Mouse (Mus musculus): ENCODE measurements around the gene Oog1. TPM values are rescaled to one million over a fixed set of nuclear protein-coding genes. Genes with fewer than 3 reads are reported as not detected.
"Not testable (repeated sequence)": the region's sequence is repeated elsewhere in the genome, so short reads cannot be mapped to it uniquely, and the experiment has no call there.

Gene Oog1
- not detected in 2 replicates for polyA plus RNA-seq (2016; fragmentation: Nextera tagmentation; extraction: Ambion mirVana)

DNA sequence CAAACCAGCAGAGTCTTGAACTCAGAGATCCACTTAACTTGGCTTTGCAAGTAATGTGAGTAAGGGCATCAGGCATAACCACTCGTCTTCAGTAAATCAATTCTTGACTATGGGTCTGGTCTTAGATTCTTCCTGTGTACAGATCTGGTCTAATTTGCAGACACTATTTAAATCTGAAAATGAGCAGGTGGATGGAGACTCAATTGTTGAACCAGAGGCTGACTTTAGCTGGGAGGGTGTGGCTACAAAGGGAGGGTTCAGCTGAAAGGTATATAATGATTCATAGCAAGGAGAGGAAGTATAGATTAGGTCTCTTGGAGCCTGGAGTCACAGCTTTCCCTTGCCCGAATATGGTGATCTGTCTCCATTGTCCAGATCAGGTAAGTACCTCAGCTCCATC is at the start of gene Oog1:
Gene Oog1, plus strand, starts transcription at position 301 of the 400 bp plus-strand sequence.
- H3K36me3 ChIP-seq; H3K4me3 ChIP-seq; H3K9me3 ChIP-seq (replicated peaks); H3K27me3 ChIP-seq (ENCODE audit: low read depth, poor library complexity, severe bottlenecking); H3K4me1 ChIP-seq; DNase-seq (ENCODE audit: low spot score); H3K27ac ChIP-seq (replicated peaks): not testable (repeated sequence)
- WGBS: 90% methylated on average over 1 of the region's 2 CpGs

DNA sequence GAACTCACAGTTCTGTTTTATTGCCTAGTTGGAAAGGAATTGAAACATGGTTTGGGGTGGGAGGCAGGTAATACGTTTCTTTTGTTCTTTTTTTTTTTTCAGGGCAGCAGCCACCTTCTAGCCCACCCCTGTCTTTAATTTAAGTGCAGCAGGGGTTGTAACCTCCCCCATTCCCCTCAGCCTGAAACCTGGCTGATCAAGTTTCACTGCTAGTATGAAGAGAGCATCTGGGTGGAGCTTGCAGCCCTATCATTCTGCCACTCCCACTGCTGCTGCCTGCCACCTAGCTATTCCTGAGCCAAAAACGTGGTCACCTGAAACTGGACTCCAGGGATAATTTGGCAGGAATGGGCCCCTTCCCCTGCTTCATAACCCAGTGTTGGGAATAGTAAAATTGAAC is 1.1 kb upstream of the Oog1 start:
- WGBS: 8% methylated on average over 2 of the region's 2 CpGs
- not testable (repeated sequence) for H3K4me3 ChIP-seq, H3K36me3 ChIP-seq

DNA sequence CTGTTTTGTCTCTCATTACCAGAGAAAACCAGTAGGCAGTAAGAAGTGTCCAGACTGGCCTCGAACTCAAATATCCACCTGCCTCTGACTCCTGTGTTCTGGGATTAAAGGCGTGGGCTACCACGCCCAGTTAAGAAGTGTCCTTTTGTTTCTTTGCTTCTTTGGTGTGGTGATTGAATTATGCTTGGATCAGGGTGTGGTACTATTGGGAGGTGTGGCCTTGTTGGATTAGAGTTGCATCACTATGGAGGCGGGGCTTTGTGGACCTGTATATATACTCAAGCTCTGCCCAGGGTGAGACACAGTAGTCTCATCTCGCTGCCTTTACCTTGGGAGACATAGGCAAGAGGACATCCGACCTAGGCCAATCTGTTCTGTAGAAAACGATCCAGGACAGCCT is 16.1 kb downstream of the Oog1 start, which contains the start of gene Gm4027:
Gene Gm4027, plus strand, starts transcription at position 301 of the 400 bp plus-strand sequence.
- H3K9me3 ChIP-seq (replicated peaks); H3K27me3 ChIP-seq (ENCODE audit: low read depth, poor library complexity, severe bottlenecking); DNase-seq (ENCODE audit: low spot score); H3K36me3 ChIP-seq; H3K27ac ChIP-seq (replicated peaks); H3K4me1 ChIP-seq; H3K4me3 ChIP-seq: not testable (repeated sequence)
- WGBS: 88% methylated on average over 6 of the region's 7 CpGs

More for the DNA sequence above, 1.1 kb upstream of the Oog1 start:
- not testable (repeated sequence) for H3K27me3 ChIP-seq (ENCODE audit: low read depth, poor library complexity, severe bottlenecking); H3K4me1 ChIP-seq; DNase-seq (ENCODE audit: low spot score); H3K9me3 ChIP-seq (replicated peaks); H3K27ac ChIP-seq (replicated peaks)

DNA sequence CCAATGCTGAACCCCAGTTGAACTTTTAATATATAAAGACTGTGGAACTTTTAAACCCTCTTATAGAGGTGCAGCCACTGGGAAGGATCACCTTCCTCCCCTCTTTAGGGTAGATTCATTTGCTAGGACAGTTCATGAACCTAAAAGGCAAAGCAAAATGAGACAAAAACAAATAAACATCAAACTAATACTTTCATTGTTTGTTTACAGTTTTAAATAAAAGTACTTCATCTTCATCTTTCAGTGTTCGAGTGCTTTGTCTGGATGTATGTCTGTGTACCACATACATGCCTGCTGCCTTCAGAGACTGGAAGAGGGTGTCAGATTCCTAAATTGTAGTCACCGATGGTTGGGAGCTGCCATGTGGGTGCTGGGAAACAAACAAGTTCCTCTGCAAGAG is 42.0 kb downstream of the Oog1 start, which contains the start of gene Gm16381:
Gene Gm16381, minus strand, starts transcription at position 101 of the 400 bp plus-strand sequence.
- WGBS: 88% methylated on average over 2 of the region's 2 CpGs
- not testable (repeated sequence) for H3K4me3 ChIP-seq; H3K9me3 ChIP-seq (replicated peaks); H3K27ac ChIP-seq (replicated peaks); H3K4me1 ChIP-seq; H3K36me3 ChIP-seq; H3K27me3 ChIP-seq (ENCODE audit: low read depth, poor library complexity, severe bottlenecking); DNase-seq (ENCODE audit: low spot score)

DNA sequence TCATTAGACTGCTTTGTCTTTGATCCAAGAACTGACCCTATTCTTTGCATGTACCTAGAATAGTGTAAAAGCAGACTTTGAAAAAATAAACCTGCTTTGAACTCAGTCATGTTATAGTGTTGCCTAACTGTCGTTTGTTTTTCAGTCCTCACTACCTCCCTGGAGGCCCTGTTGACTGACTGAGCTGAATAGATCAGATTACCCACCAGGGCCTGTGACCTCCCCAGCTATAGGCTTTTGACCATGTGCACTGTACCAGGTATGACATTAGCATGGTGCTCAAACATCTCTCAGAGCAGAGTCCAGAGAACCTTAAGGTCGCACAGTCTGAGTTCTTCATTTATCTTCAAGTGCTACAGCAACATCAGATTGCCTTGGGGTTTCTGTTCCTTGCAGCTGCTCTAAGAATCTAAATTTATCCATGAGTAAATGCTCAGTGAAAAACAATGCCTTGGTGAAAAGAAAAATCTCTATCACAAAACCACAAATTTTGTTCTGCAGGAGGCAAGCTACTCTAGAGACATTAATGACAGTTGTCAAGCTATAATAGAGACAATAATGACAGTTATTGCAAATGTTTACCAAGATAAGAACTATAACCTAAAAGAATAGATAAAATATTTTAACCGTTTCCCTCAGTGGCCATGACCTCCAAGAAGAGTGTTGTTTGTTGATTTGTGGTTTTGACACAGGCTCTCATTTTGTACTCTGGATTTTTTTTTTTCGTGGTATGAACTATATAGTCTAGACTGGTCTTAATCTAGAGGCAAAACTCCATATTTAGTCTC is 50.6 kb downstream of the Oog1 start:
- not testable (repeated sequence) for H3K36me3 ChIP-seq; H3K27ac ChIP-seq (replicated peaks); DNase-seq (ENCODE audit: low spot score); H3K9me3 ChIP-seq (replicated peaks); H3K27me3 ChIP-seq (ENCODE audit: low read depth, poor library complexity, severe bottlenecking); H3K4me1 ChIP-seq; H3K4me3 ChIP-seq
- 80% methylated on average over 2 of the region's 4 CpGs for WGBS

Other genes with a start within 250 kb of the Oog1 start
- gene Sptlc2, start 214.3 kb upstream of the Oog1 start, polyA plus RNA-seq (2016; fragmentation: Nextera tagmentation; extraction: Ambion mirVana): 50.9 and 57.6 TPM in 2 replicates
- 283 and 318 TPM in 2 replicates for gene Slirp, start 158.8 kb upstream of the Oog1 start, polyA plus RNA-seq (2016; fragmentation: Nextera tagmentation; extraction: Ambion mirVana)
- gene Alkbh1, start 158.7 kb upstream of the Oog1 start, polyA plus RNA-seq (2016; fragmentation: Nextera tagmentation; extraction: Ambion mirVana): 59.6 and 64.2 TPM in 2 replicates
- 159 and 161 TPM in 2 replicates for gene Snw1, start 130.4 kb upstream of the Oog1 start, polyA plus RNA-seq (2016; fragmentation: Nextera tagmentation; extraction: Ambion mirVana)
- not detected in 2 replicates for gene Gm5788, start 108.0 kb upstream of the Oog1 start, polyA plus RNA-seq (2016; fragmentation: Nextera tagmentation; extraction: Ambion mirVana)
- not detected in 2 replicates for gene Gm8300, start 88.4 kb upstream of the Oog1 start, polyA plus RNA-seq (2016; fragmentation: Nextera tagmentation; extraction: Ambion mirVana)
- gene Gm4027, start 16.2 kb downstream of the Oog1 start, polyA plus RNA-seq (2016; fragmentation: Nextera tagmentation; extraction: Ambion mirVana): not detected in 2 replicates
- not detected in 2 replicates for gene Gm16381, start 41.9 kb downstream of the Oog1 start, polyA plus RNA-seq (2016; fragmentation: Nextera tagmentation; extraction: Ambion mirVana)
- not detected in 2 replicates for gene Gm21319, start 173.1 kb downstream of the Oog1 start, polyA plus RNA-seq (2016; fragmentation: Nextera tagmentation; extraction: Ambion mirVana)
- gene Gm21936, start 192.8 kb downstream of the Oog1 start, polyA plus RNA-seq (2016; fragmentation: Nextera tagmentation; extraction: Ambion mirVana): not detected in 2 replicates
- gene BB287469, start 213.9 kb downstream of the Oog1 start, polyA plus RNA-seq (2016; fragmentation: Nextera tagmentation; extraction: Ambion mirVana): not detected in 2 replicates
- gene Gm2001, start 239.7 kb downstream of the Oog1 start, polyA plus RNA-seq (2016; fragmentation: Nextera tagmentation; extraction: Ambion mirVana): not detected in 2 replicates